Mouse (Mus musculus): ENCODE data around the gene Rrh. TPM values are rescaled to one million over a fixed set of nuclear protein-coding genes. Genes with fewer than 3 reads are reported as not detected.
"Not testable (repeated sequence)": the region's sequence is repeated elsewhere in the genome, so short reads cannot be mapped to it uniquely, and the experiment has no call there.

Gene Rrh
- polyA plus RNA-seq, 1 experiment from 2014 or later = 0.05 TPM

GRCm38 (mm10) chr3:129771210-129771609 lies 51.2 kb downstream of the Rrh start:
- H3K9ac ChIP-seq = no peak overlapping the region
- H3K4me2 ChIP-seq = no peak overlapping the region
- 89% methylated on average over 6 of the region's 6 CpGs for WGBS

GRCm38 (mm10) chr3:129766971-129767794 lies 55.2 kb downstream of the Rrh start:
- no peak for ATAC-seq (ENCODE audit: low FRiP score, low read depth)
- no peak overlapping the region for H3K4me3 ChIP-seq
- H3K36me3 ChIP-seq = no peaks in the 10 kb centered on the region
- H3K9me3 ChIP-seq = no peaks in the 10 kb centered on the region
- no peaks in the 10 kb centered on the region for H3K27me3 ChIP-seq
- H3K27ac ChIP-seq (replicated peaks) = no peak overlapping the region
- no peaks in the 10 kb centered on the region for H3K4me1 ChIP-seq (replicated peaks)
- WGBS = 88% methylated on average over 10 of the region's 10 CpGs
- H3K4me2 ChIP-seq = no peak overlapping the region
- H3K9ac ChIP-seq = no peak overlapping the region

More at GRCm38 (mm10) chr3:129771210-129771609, 51.2 kb downstream of the Rrh start:
- Histone ChIP-seq H3K36me3 (no peaks in the 10 kb centered on the region), H3K27me3 (no peaks in the 10 kb centered on the region), H3K9me3 (no peaks in the 10 kb centered on the region), H3K4me1 (replicated peaks) (no peaks in the 10 kb centered on the region), H3K4me3 (no peak overlapping the region), H3K27ac (replicated peaks) (no peak overlapping the region)
- no peak for ATAC-seq (ENCODE audit: low FRiP score, low read depth)

GRCm38 (mm10) chr3:129766106-129766505 lies 56.3 kb downstream of the Rrh start:
- no peaks in the 10 kb centered on the region for H3K4me1 ChIP-seq (replicated peaks)
- WGBS = 84% methylated on average over 4 of the region's 4 CpGs
- no peak overlapping the region for H3K4me3 ChIP-seq

GRCm38 (mm10) chr3:129757599-129757998 lies 64.8 kb downstream of the Rrh start:
- H3K27me3 ChIP-seq; H3K4me2 ChIP-seq; H3K9ac ChIP-seq; H3K27ac ChIP-seq (replicated peaks); H3K4me3 ChIP-seq; H3K9me3 ChIP-seq; ATAC-seq (ENCODE audit: low FRiP score, low read depth); H3K36me3 ChIP-seq: not testable (repeated sequence)
- peaks cover 13% of the 10 kb centered on the region for H3K4me1 ChIP-seq (replicated peaks)
- 93% methylated on average over 1 of the region's 1 CpGs for WGBS

More at GRCm38 (mm10) chr3:129766106-129766505, 56.3 kb downstream of the Rrh start:
- Histone ChIP-seq H3K27me3 (no peaks in the 10 kb centered on the region), H3K9me3 (no peaks in the 10 kb centered on the region), H3K4me2 (no peak overlapping the region), H3K27ac (replicated peaks) (no peak overlapping the region), H3K36me3 (no peaks in the 10 kb centered on the region), H3K9ac (no peak overlapping the region)
- no peak for ATAC-seq (ENCODE audit: low FRiP score, low read depth)

- Histone ChIP-seq H3K36me3 (no peaks in the 10 kb centered on the region), H3K27ac (replicated peaks) (no peak within 1 kb of the TSS), H3K4me3 (peak within 1 kb of the TSS; percentile 34), H3K9me3 (peaks cover 5% of the 10 kb centered on the region; the same call in 1 of the 2 replicates), H3K4me1 (replicated peaks) (peaks cover 13% of the 10 kb centered on the region), H3K9ac (0 out of 2 replicates have a peak within 1 kb of the TSS, but pooled peaks have one; percentile 36), H3K4me2 (peak within 1 kb of the TSS; percentile 62), H3K27me3 (no peaks in the 10 kb centered on the region)
- 9% methylated on average over 20 of the region's 20 CpGs for WGBS
- ATAC-seq (ENCODE audit: low FRiP score, low read depth) = no peak
Measured at GRCm38 (mm10) chr3:129754650-129755604, 67.5 kb downstream of the Rrh start, which contains the start of gene Egf. Egf (minus strand) TSS chr3:129755316.

Other genes starting within 250 kb of the Rrh start
- gene Egf, start 67.3 kb downstream of the Rrh start, polyA plus RNA-seq (2015; fragmentation: Nextera tagmentation; extraction: Ambion mirVana) = 1.4 and 2.2 TPM in 2 replicates
- gene Lrit3, start 18.6 kb downstream of the Rrh start, polyA plus RNA-seq (2015; fragmentation: Nextera tagmentation; extraction: Ambion mirVana) = not detected in 2 replicates
- gene Gar1, start 8.8 kb upstream of the Rrh start, polyA plus RNA-seq (2015; fragmentation: Nextera tagmentation; extraction: Ambion mirVana) = 47.0 and 49.3 TPM in 2 replicates
- 0.42 and 0.75 TPM in 2 replicates for gene Cfi, start 13.3 kb upstream of the Rrh start, polyA plus RNA-seq (2015; fragmentation: Nextera tagmentation; extraction: Ambion mirVana)
- gene Pla2g12a, start 56.0 kb upstream of the Rrh start, polyA plus RNA-seq (2015; fragmentation: Nextera tagmentation; extraction: Ambion mirVana) = 37.4 and 38.1 TPM in 2 replicates
- 22.4 and 25.0 TPM in 2 replicates for gene Casp6, start 78.8 kb upstream of the Rrh start, polyA plus RNA-seq (2015; fragmentation: Nextera tagmentation; extraction: Ambion mirVana)
- 5.6 and 6.3 TPM in 2 replicates for gene Mcub, start 147.6 kb upstream of the Rrh start, polyA plus RNA-seq (2015; fragmentation: Nextera tagmentation; extraction: Ambion mirVana)
- gene Sec24b, start 239.0 kb upstream of the Rrh start, polyA plus RNA-seq (2015; fragmentation: Nextera tagmentation; extraction: Ambion mirVana) = 29.4 and 33.3 TPM in 2 replicates

Data from hindbrain, embryonic 15.5 days (tissue).